Mouse (Mus musculus) Patski (cell line): Measurements from ENCODE around the gene Gm10945. TPM values are rescaled to one million over a fixed set of nuclear protein-coding genes. Genes with fewer than 3 reads are reported as not detected.

Experiments used
- ATAC-seq: fragments of 100-300 bp; one replicate; pipeline ENCODE4 v1.8.0; 2021
- CTCF ChIA-PET: fragments of 350-600 bp; sonication (Branson Sonifier 250); formaldehyde crosslinking; loops from one replicate; lab custom pipeline; 2022; ENCODE audit warnings: inconsistent platforms; lab: Charles Lee
- POLR2A ChIA-PET: fragments of 350-600 bp; sonication (Branson Sonifier 250); formaldehyde crosslinking; loops from one replicate; lab custom pipeline; 2022; ENCODE audit warnings: antibody characterized with exemption, inconsistent platforms; lab: Charles Lee
- DNase-seq: peaks from one replicate; pipeline ENCODE4 v3.0.0-alpha.2; 2011; ENCODE audit warnings: low read depth, low spot score
- H3K27me3 ChIP-seq: fragments of 371-371 bp; one replicate; pipeline ENCODE4 v1.5.1; 2021
- CTCF ChIP-seq: fragments of 100-300 bp; IDR thresholded peaks from one replicate; pipeline ENCODE4 v1.5.1; 2021
- in situ Hi-C: fragments of 300-500 bp; cut with MboI; formaldehyde crosslinking; loops from 3 replicates; pipeline ENCODE4 v1.11.1; 2018; ENCODE audit warnings: low pct_unique_long_range_greater_than_20kb, mixed read lengths
- polyA plus RNA-seq: library from polyadenylated mRNA; unstranded; gene quantifications from one replicate; pipeline ENCODE4 v1.2.3, GENCODE M21; 2021

The Gm10945 gene
- polyA plus RNA-seq, 1 experiment from 2014 or later, result not detected

DNA sequence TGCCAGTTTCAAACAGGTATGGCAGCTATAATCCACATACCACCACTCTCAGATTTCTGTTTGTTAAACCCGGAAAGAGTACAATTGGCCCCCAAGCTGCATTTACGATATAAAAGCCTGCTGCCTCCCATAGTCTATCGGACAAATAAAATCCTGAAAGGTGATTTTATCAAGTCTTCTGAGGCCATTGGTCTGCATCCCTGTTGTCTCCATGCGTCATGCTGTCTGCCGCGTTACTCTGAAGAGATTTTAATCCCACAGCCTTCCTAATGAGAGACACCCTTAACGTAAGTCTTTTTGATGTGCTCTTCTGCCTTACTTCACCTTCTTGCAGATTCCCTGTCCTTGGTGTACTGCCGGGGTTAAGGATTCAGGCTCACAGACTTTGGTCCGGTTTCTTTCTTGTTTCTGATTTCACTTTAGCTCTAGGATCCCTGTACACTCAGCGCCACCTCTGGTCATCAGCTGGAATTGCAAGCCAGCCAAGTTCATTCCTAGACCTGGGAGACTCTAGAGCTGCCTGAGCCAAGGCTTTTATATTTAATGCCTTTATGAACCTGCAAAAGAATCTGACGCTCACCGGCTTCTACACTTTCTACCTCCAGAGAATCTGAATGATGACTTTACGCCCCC lies 67.2 kb downstream of the Gm10945 start:
- peaks cover 41% of the 10 kb centered on the region for H3K27me3 ChIP-seq
- no peak for ATAC-seq
- TF ChIP-seq CTCF, result peak; percentile 73
- ChIA-PET CTCF (interaction anchor here (1.0 to 1.2 kb wide), 3 partner anchors 8 to 17 kb away, joined by 3 to 4 read pairs (median 4); no protein-coding TSS in a partner anchor), POLR2A (no interaction called here)
- in situ Hi-C loops, result loop anchor here (25.0 kb wide), 1 partner anchor 832 kb away; no protein-coding TSS in a partner anchor
- DNase-seq, result no peak

Other genes starting within 250 kb of the Gm10945 start
- not detected for gene Oprm1, start 3.3 kb downstream of the Gm10945 start, polyA plus RNA-seq